Mouse (Mus musculus) kidney, postnatal 4 days (tissue): Measurements from ENCODE around the gene Ttc28.
A peak's percentile ranks its signal among the peaks of the same experiment; 100 is the strongest.

ENCODE experiments used
- DNase-seq, 2 experiments: peaks; one replicate each; pipeline ENCODE4 v3.0.0; 2021; ENCODE audit warnings: mixed read lengths in 2 of 2

Gene Ttc28

DNA sequence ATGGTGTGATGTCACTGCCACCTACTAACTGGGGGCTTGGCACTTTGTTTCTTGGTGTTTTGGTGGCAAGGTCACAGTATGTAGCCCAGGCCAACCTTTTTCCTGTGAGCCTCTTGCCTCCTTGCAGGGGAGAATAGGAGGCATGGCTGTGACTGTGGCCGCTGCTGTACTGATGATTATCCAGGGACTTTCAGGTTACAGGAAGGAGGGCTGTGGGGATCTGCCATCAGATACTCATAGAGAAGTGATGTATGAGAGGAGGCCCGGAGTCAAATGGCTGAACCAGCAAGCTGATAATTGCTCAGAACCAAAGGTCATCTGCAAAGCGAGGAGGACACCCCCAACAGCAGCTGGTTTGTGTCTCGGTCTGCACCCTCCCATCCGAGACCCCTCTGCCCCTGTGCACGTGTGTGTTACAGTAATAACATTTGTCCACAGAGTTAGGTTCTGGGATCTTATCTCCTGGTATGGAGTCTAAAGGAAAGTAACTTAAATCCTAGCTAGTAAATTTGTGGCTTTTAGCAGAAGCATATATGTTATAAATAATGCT is 221.9 kb downstream of the Ttc28 start:
- DNase-seq: peak; percentile 48 to 58

- peak; percentile 73 to 82 for DNase-seq
Measured at GRCm38 (mm10) chr5:111104801-111105200, 225.2 kb downstream of the Ttc28 start.

DNA sequence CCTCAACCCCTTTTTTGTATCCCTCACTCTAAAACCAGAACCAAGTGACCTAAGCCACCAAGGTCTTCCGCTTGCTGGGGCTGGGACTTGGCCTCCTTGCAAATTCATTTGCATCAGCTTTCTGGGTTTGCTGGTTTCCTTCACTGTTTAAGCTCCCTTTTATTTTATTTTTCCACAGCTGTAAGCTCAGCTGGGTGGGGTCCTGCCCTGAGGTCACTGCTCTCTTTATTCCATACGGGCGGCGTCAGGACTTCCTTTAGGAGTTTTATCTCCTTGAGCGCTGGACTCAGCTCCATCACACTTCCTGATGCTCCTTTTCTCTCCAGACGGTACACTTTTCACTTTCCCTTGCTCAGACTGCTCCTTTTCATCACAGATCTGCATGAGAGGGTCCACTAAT is 231.8 kb downstream of the Ttc28 start:
- DNase-seq: no peak

DNA sequence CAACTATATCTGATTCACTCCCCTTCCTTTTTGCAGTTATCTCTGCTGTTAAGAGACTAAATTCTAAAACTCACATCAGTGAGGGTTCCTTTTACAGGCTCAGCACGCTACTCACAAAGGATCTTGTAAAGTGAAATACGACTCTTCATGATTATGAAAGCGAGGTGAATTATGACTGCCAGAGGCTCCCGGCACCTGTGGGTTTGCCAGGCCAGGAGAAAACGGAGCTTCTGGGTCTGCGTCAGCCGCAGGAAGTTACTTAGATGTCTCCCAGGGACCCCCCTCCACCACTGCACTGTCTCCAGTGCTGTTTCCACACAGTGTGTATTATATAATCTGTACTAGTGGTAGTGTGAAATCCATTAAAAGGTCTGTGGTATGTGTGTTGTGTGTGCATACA is 233.6 kb downstream of the Ttc28 start:
- DNase-seq: no peak

- peak in 1 of 2 experiments; percentile 55 for DNase-seq
Measured at GRCm38 (mm10) chr5:111113694-111114375, 234.2 kb downstream of the Ttc28 start.

DNA sequence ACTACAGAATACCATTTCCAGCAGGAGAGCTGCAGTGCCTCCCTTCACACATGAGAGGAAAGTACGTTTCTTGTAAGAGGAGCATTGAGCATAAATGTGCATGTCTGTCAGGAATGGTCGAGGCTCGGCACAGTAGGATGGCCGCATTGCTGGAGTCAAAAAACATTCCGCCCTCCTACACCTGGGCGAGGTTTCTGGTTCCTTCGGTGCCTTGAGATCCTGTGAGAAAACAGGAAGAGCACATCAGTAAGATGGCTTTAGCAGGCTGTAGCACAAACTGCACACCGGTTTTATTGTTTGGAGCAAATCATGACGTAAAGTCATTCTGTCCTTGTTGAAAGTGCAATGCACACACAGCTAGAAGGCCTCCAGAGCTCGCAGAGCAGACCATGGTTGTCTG is 235.0 kb downstream of the Ttc28 start:
- DNase-seq: no peak

DNA sequence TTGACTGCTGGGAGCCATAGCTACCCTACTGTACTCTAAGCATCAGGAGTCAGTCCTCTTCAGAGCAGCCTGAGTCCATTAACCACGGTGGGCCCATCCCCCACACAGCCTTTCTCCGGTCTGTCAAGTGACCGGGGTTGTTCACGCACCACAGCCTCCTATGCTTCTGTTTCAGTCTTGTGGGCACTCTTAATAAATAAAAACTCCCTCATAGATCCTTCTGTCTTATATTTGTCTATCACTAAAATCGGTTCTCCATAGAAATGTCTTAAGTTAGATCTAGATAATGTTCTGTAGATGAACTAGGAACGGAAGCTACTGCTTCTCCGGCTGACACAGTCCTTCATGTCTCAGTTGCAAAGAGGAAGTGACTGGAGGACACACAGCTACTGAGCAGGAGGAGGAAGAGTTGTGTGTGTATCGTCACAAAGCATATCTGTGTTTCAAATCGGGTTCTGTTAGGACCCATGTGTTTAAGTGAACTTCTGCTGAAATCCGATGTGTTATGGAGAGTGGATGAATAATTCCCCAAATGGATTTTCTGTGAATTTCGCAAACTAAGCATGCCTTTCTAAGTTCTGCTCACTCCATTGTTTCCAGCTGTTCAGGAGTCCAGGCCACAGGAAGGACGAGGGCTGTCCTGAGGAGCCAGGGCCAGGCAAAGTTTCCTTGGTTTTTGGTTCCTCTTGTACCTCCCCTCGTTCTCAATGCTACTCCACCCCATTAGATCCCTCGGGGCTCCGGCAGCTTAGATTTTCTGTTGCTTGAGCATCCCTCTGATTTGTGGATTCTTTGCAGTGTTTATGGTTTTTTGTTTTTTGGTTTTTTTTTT is 236.1 kb downstream of the Ttc28 start:
- peak; percentile 79 to 85 for DNase-seq

GRCm38 (mm10) chr5:111119805-111120204 is 240.2 kb downstream of the Ttc28 start:
- no peak for DNase-seq

GRCm38 (mm10) chr5:111120298-111120697 is 240.7 kb downstream of the Ttc28 start:
- no peak for DNase-seq

GRCm38 (mm10) chr5:111120705-111121420 is 241.3 kb downstream of the Ttc28 start:
- DNase-seq: no peak

DNA sequence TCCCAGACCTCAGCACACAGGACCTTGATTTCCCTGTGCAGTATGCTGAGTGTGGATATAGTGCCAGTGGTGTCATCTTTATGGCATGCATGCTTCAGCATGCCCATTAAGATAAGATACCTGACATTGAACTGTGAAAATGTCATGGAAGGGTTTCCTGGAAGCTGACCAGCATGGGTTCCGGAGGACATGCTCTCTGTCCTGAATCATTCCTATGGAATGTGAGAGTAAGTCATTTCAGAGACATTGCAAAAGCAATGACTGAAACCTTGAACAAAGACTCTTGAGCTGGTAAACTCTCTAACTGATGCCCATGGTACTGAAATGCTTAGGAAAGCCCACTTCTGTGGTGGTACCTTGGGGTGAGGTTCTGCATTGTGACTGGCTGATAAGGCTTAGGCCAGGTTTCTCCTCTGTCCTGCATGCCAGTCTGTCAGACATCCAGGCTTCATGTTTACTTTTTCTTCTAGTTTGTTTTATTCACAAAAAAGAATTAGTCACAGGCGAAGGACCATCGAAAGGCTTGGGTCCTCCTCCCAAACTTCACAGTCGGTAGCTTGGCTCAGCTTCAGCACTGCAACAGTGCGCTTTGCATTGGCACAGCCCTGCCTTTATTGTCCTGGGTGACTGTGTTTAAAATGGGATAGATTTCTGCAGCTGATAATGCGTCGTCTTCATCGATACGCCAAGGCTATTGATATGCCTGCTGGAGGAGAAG is 242.9 kb downstream of the Ttc28 start:
- no peak for DNase-seq

- DNase-seq: no peak
Measured at GRCm38 (mm10) chr5:111123050-111123746, 243.6 kb downstream of the Ttc28 start.

- no peak for DNase-seq
Measured at GRCm38 (mm10) chr5:111124620-111125200, 245.1 kb downstream of the Ttc28 start.

- DNase-seq: no peak
Measured at GRCm38 (mm10) chr5:111125746-111126145, 246.1 kb downstream of the Ttc28 start.

GRCm38 (mm10) chr5:111127786-111128185 is 248.2 kb downstream of the Ttc28 start:
- no peak for DNase-seq

DNA sequence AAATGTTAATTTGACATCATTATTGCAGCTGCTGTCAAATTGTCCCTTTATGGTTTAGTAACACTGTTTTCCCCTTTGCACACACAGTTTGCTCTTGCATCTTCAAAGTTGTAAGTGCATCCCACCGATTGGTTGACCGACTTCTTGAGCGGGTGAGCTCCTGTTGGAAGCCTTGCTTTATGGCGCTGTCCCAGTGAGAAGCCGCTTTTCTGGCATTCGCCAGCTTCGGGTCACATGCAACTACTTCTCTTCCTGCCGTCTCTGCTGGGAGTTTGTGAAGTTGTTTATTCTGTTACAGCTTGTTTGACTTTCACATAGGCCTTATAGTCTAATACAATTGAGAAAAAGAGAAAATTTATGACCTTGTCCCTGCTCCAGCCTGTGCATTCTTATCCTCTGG is 250.5 kb downstream of the Ttc28 start:
- DNase-seq: no peak

- no peak for DNase-seq
Measured at GRCm38 (mm10) chr5:111131561-111131960, 252.0 kb downstream of the Ttc28 start.

DNA sequence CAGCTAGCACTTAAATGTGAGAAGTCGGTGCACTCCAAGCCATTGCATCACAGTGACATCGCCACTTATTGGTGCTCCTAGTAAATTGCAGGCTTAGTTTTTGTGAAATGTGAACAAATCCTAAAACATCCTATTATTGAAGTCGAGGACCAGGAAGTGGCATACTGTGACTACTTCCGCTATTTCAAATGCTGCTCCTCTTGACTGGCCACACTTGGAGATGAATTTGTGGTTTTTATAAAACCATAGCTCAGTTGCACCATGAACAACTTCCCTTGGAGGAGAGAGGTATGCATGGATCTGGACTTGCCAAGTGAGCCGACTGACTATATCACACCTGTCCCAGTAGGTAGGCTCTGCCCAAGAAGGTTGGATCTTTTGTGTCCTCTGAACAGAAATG is 253.5 kb downstream of the Ttc28 start:
- DNase-seq: no peak

DNA sequence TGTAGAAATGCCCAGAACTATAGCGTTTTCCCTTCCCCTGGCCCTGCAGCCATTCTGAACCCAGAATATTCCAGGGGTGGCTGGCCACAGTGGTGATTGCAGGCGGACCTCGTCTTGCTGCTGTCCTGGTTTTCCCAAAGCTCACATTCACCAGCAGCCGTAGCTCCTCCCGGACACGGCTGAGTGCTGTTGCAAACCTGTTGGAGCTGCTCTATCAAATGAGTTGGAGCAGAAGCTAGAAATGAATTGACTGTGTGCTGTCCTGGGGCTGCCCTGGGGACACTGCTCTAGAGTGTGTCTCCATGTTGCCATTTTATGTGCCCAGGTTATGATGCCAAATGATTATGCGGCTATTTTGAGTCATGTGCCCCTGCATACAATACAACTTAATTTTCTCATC is 254.2 kb downstream of the Ttc28 start:
- peak in 1 of 2 experiments; percentile 53 for DNase-seq

DNA sequence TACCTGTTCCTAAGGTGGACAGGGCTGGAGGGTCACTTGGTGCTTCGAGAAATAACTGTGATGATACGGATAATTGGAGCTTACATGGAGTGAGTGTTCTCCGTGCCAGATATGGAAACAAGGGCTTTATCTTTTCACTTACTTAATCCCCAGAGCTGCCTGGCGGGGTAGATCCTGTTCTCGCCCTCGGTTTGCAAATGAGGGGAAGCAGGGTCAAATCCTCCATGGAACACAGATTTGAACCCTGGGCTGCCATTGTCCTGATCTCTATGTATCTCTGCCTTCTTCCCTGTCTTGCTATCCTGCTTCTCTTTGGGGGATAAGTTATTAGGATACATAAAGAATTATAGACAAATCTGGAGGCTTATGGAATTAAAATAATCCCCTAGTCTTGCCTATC is 257.7 kb downstream of the Ttc28 start:
- DNase-seq: no peak

DNA sequence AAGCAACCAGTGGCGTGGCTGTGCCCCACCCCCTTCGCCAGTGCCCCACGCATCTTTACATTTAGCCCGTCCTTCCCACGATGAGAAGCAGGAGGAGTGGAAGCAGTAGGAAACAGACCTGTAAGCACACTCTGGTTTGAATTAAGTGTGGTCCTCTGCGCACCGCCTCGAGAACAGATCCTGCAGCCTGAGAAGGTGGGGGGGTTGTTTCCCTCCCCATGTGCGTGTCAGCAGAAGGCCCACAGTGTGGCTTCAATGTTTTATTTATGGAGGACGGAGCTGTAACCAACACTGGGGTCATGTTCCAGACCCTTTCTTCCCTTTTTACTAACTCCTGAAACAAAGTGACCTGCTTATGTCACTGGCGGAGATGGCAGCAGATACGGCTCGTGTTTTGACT is 258.1 kb downstream of the Ttc28 start:
- no peak for DNase-seq
